Mouse (Mus musculus): ENCODE measurements around the gene 2810004N23Rik. TPM values are rescaled to one million over a fixed set of nuclear protein-coding genes. Genes with fewer than 3 reads are reported as not detected.
A peak's percentile ranks its signal among the peaks of the same experiment; 100 is the strongest.

The 2810004N23Rik gene
- total RNA-seq, 1 experiment from 2014 or later: 27.4 TPM

DNA sequence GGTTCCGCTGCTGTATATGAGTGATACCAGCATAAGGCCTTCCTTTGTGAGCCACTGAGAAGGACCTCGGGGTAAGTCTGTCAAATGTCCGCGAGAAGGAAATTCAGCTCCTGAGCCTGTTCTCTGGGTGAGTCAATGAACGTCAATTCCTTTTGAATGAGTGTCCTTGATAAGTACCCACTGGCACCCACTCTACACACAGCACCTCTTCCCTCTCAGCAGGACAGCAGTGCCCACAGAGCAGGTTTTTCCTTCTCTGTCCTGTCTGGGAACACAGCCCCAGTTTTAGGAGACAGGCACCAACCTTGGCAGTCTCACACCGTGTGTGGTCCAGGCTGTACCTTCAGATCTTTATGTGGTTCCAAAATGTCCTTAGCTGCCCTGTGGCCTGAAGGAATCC, 31.0 kb downstream of the 2810004N23Rik start:
- ATAC-seq (replicated peaks; ENCODE audit: insufficient number of reproducible peaks, low FRiP score, low TSS enrichment, poor library complexity, severe bottlenecking): no peak

DNA sequence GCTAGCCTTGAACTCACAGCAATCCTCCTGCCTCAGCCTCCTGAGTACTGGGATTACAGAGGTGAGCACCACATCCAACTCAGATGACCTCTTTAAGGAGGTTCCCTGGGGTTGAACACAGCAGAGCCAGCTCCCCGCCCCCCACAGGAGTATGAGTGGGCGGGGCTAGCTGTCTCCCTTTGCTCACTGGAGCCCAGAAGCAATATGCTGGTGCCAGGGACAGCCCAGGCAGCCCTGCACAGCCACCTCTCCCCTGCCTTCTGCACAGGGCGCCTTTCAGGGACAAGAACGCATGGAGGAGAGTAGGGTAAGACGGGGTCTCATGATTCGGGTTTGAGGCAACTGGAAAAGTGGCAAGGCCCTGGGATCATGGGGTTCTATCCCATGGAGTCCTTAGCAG, 31.4 kb downstream of the 2810004N23Rik start:
- ATAC-seq (replicated peaks; ENCODE audit: insufficient number of reproducible peaks, low FRiP score, low TSS enrichment, poor library complexity, severe bottlenecking): no peak

DNA sequence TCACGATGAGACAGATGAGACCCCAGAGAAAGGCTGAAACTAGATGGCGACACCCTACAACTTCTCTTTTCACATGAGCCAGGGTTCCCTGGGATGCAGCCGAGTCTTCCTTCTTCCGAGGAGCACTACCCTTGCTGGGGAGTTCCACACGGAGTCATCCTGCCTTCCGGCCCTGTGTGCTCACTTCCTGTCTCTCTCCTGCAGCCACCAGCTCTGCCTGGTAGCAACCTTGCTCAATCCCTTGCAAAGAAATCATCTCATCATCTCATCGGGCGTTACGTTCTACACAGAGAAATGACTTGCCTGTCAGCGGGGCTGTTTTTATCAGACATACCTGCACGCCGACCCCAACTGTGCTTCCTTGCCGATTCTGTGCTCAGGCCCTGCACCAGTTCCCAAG, 32.9 kb downstream of the 2810004N23Rik start:
- no peak for ATAC-seq (replicated peaks; ENCODE audit: insufficient number of reproducible peaks, low FRiP score, low TSS enrichment, poor library complexity, severe bottlenecking)

DNA sequence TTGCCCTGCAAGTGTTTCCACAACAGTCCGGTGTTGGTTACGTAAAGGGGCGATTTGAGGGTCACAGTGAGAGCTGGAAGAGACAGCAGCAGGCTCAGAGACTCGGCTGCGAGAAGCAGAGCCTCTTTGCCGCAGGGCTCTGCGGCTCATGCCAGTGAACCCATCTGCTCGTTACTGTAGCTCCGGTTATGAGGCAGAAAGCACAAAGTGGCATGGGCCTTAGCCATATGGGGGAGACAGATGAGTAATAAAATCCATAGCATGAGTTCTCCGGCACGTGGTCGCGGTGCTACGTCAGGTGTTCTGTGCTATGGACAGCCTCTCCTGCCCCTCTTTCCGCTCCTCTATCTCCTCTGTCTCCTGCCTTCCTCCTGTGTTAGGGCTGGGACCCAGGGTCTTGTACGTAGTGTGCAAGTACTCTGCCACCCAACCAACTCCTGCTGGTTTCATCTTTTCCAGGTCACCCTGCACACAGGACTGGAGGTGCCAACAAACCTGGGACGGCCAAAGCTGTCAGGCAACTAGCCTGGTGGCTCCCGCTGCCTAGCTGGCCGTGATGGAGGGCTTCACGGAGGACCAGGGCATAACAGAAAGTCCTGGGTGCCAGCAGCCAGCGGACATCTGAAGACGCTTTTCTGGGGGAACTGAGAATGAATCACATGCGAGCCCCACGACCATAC, 34.2 kb downstream of the 2810004N23Rik start:
- no peak for ATAC-seq (replicated peaks; ENCODE audit: insufficient number of reproducible peaks, low FRiP score, low TSS enrichment, poor library complexity, severe bottlenecking)

DNA sequence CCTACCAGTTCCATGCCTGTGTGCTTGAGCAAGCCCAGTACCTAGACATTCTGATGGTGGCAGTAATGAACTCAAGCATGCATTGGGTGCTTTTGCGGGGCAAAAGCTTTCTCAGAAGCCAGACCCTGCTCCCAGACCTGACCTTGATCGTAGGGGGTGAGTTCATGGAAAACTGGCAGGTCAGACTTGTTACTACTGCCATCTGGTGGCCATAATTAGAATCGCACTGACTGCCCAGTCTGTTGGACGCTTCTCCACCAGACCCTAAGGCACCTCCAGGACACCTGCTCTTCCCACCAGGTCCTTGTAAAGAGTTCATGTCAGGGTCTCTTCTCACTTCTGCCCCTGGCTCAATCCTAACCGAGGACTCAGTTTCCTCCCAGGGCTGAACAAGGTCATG, 35.5 kb downstream of the 2810004N23Rik start:
- ATAC-seq (replicated peaks; ENCODE audit: insufficient number of reproducible peaks, low FRiP score, low TSS enrichment, poor library complexity, severe bottlenecking): 0 out of 2 replicates have a peak, but pooled peaks have one; percentile 40

DNA sequence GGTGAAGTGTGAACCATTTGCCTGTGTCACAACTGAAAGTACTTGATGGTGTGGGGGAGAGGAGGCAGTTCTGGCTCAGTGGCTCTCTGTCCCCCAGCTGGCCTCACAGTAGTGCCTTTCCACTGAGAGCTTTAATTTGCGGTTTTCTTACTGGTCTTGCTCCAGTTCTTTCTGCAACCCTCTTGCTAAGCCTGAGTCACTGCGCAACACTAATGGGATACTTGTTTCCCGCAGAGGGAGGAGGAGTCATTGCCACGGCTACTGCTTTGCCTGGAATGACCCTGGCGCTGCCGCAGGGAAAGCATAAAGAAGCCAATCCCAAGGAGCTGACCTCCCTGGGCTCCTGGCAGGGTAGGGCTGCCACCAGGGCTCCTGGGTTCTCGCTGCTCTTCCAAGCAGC, 36.3 kb downstream of the 2810004N23Rik start:
- no peak for ATAC-seq (replicated peaks; ENCODE audit: insufficient number of reproducible peaks, low FRiP score, low TSS enrichment, poor library complexity, severe bottlenecking)

DNA sequence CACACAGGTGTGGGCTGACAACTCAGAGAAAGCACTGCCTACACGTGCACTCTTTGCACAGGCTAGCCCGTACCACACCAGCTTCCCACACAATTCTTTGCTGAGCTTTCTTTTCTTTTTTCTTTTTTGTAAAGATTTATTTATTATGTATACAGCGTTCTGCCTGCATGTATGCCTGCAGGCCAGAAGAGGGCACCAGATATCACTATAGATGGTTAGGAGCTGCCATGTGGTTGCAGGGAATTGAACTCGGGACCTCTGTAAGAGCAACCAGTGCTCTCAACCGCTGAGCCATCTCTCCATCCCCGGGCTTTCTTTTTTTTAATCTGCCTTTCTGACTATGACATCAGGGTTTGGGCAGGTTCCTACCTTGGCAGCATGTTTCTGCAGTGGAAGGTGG, 39.4 kb downstream of the 2810004N23Rik start:
- no peak for ATAC-seq (replicated peaks; ENCODE audit: insufficient number of reproducible peaks, low FRiP score, low TSS enrichment, poor library complexity, severe bottlenecking)

DNA sequence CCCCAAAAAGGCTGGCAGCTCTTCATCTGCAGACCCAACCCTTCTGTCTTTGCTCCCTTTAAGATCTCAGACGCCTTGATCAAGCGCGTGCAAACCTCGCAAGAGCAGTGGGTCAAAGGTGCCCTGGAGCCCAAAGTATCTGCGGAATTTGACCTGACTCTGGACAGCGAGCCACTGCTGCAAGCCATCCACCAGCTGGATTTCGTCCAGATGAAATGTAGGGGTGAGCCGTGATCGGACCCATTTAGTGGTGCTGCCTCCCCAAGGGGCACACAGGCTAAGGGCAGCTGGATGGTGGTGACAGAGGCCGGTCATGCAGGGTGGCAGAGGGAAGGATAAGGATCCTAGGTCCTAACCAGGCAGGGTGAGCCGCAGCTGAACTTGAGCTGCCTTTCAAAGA, 42.8 kb downstream of the 2810004N23Rik start:
- ATAC-seq (replicated peaks; ENCODE audit: insufficient number of reproducible peaks, low FRiP score, low TSS enrichment, poor library complexity, severe bottlenecking): no peak

DNA sequence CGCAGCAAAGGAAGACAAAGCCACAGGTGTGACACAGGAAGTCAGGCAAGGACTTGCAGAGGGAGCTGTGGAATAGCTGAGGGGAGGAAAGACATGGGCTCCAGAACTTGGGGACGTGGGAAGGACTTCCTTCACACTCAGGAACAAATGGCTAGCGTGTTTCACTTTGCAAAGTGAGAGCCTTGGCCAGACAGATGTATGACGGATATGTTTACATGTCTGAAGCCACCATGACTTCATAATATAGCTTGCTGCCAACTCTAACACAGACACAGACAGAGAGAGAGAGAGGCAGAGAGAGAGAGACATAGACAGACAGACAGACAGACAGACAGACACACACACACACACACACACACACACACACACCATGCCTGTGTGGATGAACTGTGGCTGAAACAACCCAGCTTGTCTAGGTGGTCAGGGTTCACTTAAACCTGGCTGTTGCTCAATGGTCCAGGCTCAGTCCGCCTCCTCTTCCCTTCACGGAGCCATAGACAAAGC, 43.3 kb downstream of the 2810004N23Rik start:
- ATAC-seq (replicated peaks; ENCODE audit: insufficient number of reproducible peaks, low FRiP score, low TSS enrichment, poor library complexity, severe bottlenecking): no peak

DNA sequence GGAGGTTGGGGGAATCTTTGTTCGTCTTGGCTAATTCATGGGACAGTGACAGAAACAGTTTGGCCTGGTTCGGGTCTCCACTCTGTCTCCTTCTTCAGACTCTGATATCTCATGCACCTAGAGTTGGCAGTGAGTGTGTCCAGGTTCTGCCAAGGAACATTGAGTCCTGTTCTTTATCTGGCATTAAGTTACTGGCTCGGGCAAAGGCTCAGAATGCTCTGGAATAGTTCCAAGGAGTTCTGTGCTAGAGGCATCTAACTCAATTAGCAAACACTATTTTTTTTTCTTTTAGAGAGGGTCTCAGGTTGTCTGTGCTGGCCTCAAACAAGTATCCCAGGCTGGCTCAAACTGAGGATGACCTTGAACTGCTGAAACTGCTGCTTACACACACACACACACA, 45.6 kb downstream of the 2810004N23Rik start:
- ATAC-seq (replicated peaks; ENCODE audit: insufficient number of reproducible peaks, low FRiP score, low TSS enrichment, poor library complexity, severe bottlenecking): no peak

DNA sequence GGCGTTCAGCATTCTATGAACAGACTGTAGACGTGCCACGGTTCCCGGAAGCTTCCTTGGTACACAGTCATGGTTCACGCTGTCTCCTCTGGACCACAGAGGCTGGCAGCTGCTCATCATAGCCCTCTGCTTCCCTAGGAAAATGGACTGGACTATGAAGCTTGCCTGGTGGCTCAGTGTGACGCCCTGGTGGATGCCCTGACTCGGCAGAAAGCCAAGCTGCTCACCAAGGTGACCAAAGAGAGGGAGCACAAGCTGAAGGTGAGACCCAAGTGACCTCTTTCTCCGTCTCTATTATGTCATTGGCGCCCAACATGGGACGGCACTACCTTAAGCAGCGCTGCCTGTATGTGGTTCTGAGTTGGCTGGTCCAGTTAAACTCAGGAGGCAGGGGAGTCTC, 46.1 kb downstream of the 2810004N23Rik start:
- ATAC-seq (replicated peaks; ENCODE audit: insufficient number of reproducible peaks, low FRiP score, low TSS enrichment, poor library complexity, severe bottlenecking): no peak

DNA sequence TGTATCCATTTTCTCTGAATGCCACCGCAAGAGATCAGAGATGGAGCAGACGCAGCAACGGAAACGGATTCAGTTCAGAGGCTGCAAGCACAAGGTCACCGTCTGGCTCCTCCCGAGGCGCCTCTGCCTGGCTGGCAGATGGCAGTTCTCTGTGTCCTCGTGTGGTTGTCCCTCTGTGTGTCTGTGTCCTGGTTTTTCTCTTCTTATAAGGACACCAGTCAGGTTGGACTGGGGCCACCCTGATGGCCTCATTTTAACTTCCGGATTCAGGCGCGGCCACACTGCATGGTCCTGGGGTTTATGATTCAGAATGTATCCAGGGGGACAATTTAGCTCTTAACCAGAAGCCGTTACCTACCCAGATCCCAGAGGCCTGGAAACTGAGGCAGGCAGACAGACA, 47.0 kb downstream of the 2810004N23Rik start:
- ATAC-seq (replicated peaks; ENCODE audit: insufficient number of reproducible peaks, low FRiP score, low TSS enrichment, poor library complexity, severe bottlenecking): no peak

DNA sequence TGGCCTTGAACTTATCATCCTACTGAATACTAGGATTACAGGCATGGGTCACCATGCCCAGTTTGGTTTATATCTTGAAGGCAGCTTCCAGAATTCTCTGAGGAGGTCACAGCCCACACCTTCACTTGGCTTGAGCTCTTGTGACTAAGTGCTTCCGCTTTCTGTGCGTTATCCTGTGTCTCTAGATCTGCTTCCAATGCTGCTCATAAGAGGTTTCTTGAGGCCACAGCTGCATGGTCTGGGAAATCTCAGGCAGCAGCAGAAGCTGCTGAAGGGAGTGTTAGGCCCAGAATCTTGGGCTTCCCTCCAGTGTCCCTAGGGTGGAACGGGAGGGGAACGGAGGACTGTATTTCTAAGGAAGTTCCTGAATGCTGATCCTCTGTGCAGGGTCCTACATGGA, 49.6 kb downstream of the 2810004N23Rik start:
- no peak for ATAC-seq (replicated peaks; ENCODE audit: insufficient number of reproducible peaks, low FRiP score, low TSS enrichment, poor library complexity, severe bottlenecking)

DNA sequence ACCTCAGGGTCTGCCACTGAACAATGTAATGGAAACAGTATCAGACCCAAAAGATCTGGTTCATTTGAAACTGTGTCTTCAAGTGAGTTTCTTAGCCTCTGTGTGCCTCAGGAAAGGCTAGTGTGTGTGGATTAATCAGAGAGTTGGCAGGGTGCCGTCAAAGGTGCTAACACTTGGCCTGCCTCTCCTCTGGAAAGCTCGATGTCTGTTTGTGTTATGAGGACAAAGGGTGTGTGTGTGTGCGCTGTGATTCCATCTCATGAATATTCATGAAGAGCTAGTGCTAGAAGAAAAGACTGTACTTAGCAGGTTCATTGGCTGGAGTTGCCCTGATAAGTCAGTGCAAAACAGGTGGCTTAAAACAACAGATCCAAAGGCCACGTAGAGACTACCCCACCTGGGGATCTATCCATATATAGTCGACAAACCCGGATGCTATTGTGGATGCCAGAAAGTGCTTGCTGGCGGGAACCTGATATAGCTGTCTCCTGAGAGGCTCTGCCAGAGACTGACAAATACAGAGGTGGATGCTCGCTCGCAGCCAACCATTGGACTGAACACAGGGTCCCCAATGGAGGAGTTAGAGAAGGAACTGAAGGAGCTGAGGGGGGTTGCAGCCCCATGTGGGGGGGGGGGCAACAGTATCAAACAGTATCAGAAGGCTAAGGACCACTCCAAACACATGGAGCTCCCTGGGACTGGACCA, 52.1 kb downstream of the 2810004N23Rik start:
- ATAC-seq (replicated peaks; ENCODE audit: insufficient number of reproducible peaks, low FRiP score, low TSS enrichment, poor library complexity, severe bottlenecking): no peak

DNA sequence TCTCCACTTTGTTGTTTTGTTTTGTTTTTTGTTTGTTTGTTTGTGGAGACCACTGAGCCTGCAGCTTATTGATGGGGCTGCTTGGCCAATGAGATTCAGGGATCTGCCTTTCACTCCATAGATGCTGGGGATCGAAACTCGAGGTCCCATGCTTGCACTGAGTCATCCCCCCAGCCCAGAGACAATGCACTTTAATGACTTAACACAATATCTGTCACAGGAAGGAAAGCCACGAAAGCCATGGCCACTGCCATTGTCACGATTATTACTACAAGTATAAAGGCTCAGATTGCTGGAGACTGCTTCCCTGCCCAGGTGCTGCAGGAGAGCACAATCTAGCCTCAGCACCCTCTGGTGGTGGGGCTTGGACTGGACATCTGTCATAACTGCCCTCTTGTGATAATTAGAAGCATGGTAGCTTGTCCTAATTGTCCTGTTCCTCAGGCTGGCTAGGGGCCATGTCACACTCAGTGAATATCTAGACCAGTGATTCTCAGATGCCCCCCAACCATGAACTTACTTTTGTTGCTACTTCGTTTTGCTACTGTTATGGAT, 52.8 kb downstream of the 2810004N23Rik start:
- no peak for ATAC-seq (replicated peaks; ENCODE audit: insufficient number of reproducible peaks, low FRiP score, low TSS enrichment, poor library complexity, severe bottlenecking)

DNA sequence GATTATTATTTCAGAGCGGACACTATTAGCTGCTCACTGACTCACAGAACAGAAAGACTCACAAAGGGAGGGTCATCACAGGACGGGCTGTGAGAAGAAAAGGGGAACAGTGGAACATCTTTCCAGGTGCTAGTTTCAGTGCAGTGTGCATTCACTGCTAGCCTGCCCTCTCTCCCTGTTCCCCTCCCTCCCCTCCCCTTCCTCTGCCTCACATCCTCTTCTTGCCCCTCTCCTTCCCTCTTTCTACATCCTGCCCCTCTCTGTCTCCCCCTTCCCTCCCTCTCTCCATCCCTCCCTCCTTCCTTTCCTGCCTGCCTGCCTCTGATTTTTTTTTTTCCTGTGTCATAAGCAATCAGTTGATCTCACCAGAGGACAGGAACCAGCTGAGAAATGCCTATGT, 53.5 kb downstream of the 2810004N23Rik start:
- no peak for ATAC-seq (replicated peaks; ENCODE audit: insufficient number of reproducible peaks, low FRiP score, low TSS enrichment, poor library complexity, severe bottlenecking)

DNA sequence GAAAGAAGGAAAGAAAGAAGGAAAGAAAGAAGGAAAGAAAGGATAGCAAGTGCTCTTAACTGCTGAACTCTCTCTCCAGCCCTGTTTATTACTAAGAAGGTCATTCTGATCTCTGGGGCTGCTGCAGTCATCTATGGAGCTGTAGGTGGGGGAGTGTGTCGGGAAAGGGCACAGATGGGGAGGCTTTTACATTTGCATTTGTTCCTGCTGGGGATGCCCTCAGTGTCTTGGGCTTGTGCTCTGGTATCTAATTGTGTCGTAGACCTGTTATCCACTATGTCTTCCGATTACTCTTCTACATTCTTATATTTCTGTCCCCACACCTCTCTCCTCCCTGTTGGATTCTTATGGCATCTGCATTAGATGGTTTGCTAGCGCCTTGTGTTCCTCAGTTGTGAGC, 56.9 kb downstream of the 2810004N23Rik start:
- ATAC-seq (replicated peaks; ENCODE audit: insufficient number of reproducible peaks, low FRiP score, low TSS enrichment, poor library complexity, severe bottlenecking): no peak

DNA sequence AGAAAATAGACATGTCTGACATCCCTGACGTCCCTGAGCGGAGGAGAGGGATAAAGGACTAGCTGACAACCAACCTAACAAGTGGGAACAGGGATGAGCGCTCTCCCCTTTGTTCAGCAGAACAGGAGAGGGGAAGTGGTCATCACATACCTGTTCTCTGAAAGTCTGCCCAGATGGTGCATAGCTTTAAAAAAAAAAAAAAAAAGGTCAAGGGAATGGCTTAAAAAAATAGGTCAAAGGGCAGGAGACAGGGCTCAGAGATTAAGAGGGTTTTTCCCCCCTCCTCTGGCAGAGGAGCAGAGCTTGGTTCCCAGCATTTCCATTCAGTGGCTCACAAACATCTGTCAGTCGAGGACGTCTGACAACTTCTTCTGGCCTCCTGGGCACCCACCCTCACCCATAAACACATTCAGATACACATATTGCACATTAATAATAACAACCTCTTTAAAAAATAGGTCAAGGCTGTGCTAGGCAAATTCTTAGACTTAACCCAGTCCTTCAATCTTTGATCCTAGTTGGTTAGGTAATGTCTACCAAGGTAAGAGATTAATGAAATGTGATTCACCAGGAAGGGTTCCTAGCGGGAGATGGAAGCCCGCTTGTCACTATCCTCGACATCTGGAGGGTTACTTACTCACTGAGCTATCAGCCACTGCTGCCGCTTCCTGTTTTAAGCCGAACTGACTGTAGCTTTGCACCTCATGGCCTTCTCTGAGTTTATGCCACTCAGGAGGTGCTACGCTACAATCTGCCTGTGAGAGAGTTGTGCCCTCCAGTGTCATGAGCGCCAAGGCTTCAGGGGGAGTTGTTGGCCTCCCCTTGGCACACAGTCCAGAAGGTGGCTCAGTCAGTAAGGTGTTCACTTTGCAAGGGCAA, 58.9 kb downstream of the 2810004N23Rik start:
- ATAC-seq (replicated peaks; ENCODE audit: insufficient number of reproducible peaks, low FRiP score, low TSS enrichment, poor library complexity, severe bottlenecking): no peak

DNA sequence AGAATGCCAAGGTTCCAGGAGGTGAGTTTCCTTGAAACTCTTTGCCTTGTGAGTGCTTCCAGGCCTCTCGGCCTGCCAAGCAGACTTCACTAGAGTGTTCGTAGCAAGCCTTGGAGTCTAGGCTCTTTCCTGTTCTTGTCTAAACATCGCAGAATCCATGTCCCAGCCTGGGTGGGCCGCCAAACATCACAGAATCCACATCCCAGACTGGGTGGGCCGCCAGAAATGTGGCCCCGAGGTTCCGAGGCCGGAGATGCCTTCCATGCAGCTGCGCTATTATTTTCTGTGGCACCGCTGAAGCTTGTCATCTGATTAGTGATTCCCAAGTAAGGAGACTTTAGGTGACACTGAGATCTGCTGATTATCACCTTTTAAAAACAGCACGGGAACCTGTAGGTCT, 62.4 kb downstream of the 2810004N23Rik start:
- no peak for ATAC-seq (replicated peaks; ENCODE audit: insufficient number of reproducible peaks, low FRiP score, low TSS enrichment, poor library complexity, severe bottlenecking)
